8 mouse cellular contexts compared by ENCODE assay signal in the genomic region with DNA sequence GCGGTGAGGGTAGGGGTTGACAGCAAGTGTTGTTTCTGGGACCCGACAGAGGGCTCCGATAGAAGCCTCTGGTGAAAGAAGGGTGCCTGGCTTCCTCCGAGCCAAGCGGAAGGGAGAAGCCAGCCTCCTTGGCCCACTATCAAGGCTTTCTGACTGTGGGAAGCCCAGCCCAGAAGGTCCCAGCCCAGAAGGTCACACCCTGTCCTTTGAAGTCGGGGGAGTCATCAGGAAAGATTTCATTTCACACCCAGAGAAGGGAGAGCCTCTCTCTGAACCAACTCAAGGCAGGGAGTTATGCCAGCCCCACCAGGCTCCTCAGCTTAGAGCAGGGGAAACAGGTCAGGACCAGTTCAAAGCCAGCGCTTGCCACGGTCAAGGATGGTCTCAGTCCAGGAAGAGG.
A peak's percentile ranks its signal among the peaks of the same experiment; 100 is the strongest.
DNase-seq lines count a peak whose midpoint lies in the region; ATAC-seq and TF ChIP-seq lines count a peak whose summit lies in the region.

No protein-coding gene starts in this region.

- no peaks in the 10 kb centered on the region for H3K27me3 ChIP-seq in limb, embryonic 15.5 days
- no peaks in the 10 kb centered on the region for H3K27me3 ChIP-seq in limb, embryonic 10.5 days (ENCODE audit: low read depth, poor library complexity, severe bottlenecking)
- no peaks in the 10 kb centered on the region for H3K27me3 ChIP-seq in kidney, embryonic 16.5 days (ENCODE audit: insufficient read depth, low read length)
- H3K27me3 ChIP-seq in stomach, postnatal 0 days (ENCODE audit: control insufficient read depth, insufficient read depth, low read length) = no peaks in the 10 kb centered on the region
- no peaks in the 10 kb centered on the region for H3K27me3 ChIP-seq in thymus, adult 2 months (ENCODE audit: control insufficient read depth, insufficient read depth, low read length)

- no peaks in the 10 kb centered on the region for H3K36me3 ChIP-seq in limb, embryonic 15.5 days
- H3K36me3 ChIP-seq in limb, embryonic 10.5 days = no peaks in the 10 kb centered on the region
- no peaks in the 10 kb centered on the region for H3K36me3 ChIP-seq in kidney, embryonic 16.5 days (ENCODE audit: insufficient read depth, low read length)
- no peaks in the 10 kb centered on the region for H3K36me3 ChIP-seq in stomach, postnatal 0 days (ENCODE audit: control insufficient read depth, insufficient read depth, low read length)
- no peaks in the 10 kb centered on the region for H3K36me3 ChIP-seq in thymus, adult 2 months (ENCODE audit: control insufficient read depth, insufficient read depth, low read length)

- 61% methylated on average over 8 of the region's 8 CpGs for WGBS in limb, embryonic 15.5 days
- 71% methylated on average over 8 of the region's 8 CpGs for WGBS in limb, embryonic 10.5 days
- 62% methylated on average over 8 of the region's 8 CpGs for WGBS in kidney, embryonic 16.5 days
- WGBS in stomach, postnatal 0 days = 38% methylated on average over 8 of the region's 8 CpGs
- WGBS in thymus, adult 2 months = 83% methylated on average over 8 of the region's 8 CpGs

- TF ChIP-seq EP300 in stomach, postnatal 0 days (optimal IDR thresholded peaks at IDR 0.05) = no peak

- H3K4me2 ChIP-seq in limb, embryonic 15.5 days = no peak overlapping the region
- H3K4me2 ChIP-seq in kidney, embryonic 16.5 days (replicated peaks; ENCODE audit: low read depth, low read length) = no peak overlapping the region
- H3K4me2 ChIP-seq in stomach, postnatal 0 days (replicated peaks; ENCODE audit: low read depth) = no peak overlapping the region; the same call in 1 of the 2 replicates

- TF ChIP-seq POLR2A in thymus, adult 2 months (IDR thresholded peaks at IDR 0.05; ENCODE audit: control insufficient read depth, extremely low read depth, insufficient read depth, low read length, poor library complexity) = no peak

- TF ChIP-seq CTCF in stomach, postnatal 0 days (IDR thresholded peaks at IDR 0.05; ENCODE audit: low read depth) = no peak
- no peak for TF ChIP-seq CTCF in thymus, adult 2 months (IDR thresholded peaks at IDR 0.05; ENCODE audit: borderline replicate concordance, control insufficient read depth, extremely low read depth, insufficient read depth, low read length, poor library complexity)

- H3K4me1 ChIP-seq in limb, embryonic 15.5 days = peaks cover 13% of the 10 kb centered on the region
- H3K4me1 ChIP-seq in limb, embryonic 10.5 days = peaks cover 16% of the 10 kb centered on the region
- H3K4me1 ChIP-seq in kidney, embryonic 16.5 days (ENCODE audit: insufficient read depth, low read length) = no peaks in the 10 kb centered on the region
- 0 out of 2 replicates have a peak, but pooled peaks cover 3% of the 10 kb centered on the region for H3K4me1 ChIP-seq in stomach, postnatal 0 days (replicated peaks; ENCODE audit: control insufficient read depth, insufficient read depth)
- peaks cover 4% of the 10 kb centered on the region; the same call in 1 of the 2 replicates for H3K4me1 ChIP-seq in thymus, adult 2 months (replicated peaks; ENCODE audit: control insufficient read depth, insufficient read depth, low read length)

- peak overlapping the region; percentile 19; the same call in 1 of the 2 replicates for H3K27ac ChIP-seq in limb, embryonic 15.5 days
- no peak overlapping the region for H3K27ac ChIP-seq in limb, embryonic 10.5 days
- no peak overlapping the region for H3K27ac ChIP-seq in kidney, embryonic 16.5 days (ENCODE audit: low read length)
- peak overlapping the region; percentile 89 for H3K27ac ChIP-seq in stomach, postnatal 0 days (replicated peaks)
- H3K27ac ChIP-seq in thymus, adult 2 months (ENCODE audit: control insufficient read depth, insufficient read depth, low read length) = no peak overlapping the region

- no peaks in the 10 kb centered on the region for H3K9me3 ChIP-seq in limb, embryonic 15.5 days
- H3K9me3 ChIP-seq in limb, embryonic 10.5 days (replicated peaks) = no peaks in the 10 kb centered on the region
- peaks cover 4% of the 10 kb centered on the region; the same call in 1 of the 2 replicates for H3K9me3 ChIP-seq in kidney, embryonic 16.5 days (ENCODE audit: low read length)
- H3K9me3 ChIP-seq in stomach, postnatal 0 days (ENCODE audit: control insufficient read depth, low read length) = no peaks in the 10 kb centered on the region

- no peak overlapping the region for H3K4me3 ChIP-seq in limb, embryonic 15.5 days
- H3K4me3 ChIP-seq in limb, embryonic 10.5 days = no peak overlapping the region
- H3K4me3 ChIP-seq in kidney, embryonic 16.5 days (ENCODE audit: low read length) = no peak overlapping the region
- H3K4me3 ChIP-seq in stomach, postnatal 0 days (ENCODE audit: low read depth, low read length) = no peak overlapping the region
- H3K4me3 ChIP-seq in thymus, adult 2 months (ENCODE audit: control insufficient read depth, insufficient read depth, low read length) = no peak overlapping the region

- no peak for DNase-seq in limb, embryonic 10.5 days (ENCODE audit: low spot score)
- peak; percentile 81 for DNase-seq in gastrocnemius, adult 18-20 months (ENCODE audit: low spot score)
- DNase-seq in stomach, postnatal 0 days (ENCODE audit: low spot score) = peak; percentile 52
- no peak for DNase-seq in thymus, adult 2 months
- no peak for DNase-seq in thymus, postnatal 10 days (ENCODE audit: low spot score in 2 of 2)
- DNase-seq in right cerebral cortex, postnatal 25 days = no peak

- no peak overlapping the region for H3K9ac ChIP-seq in limb, embryonic 15.5 days
- no peak overlapping the region for H3K9ac ChIP-seq in kidney, embryonic 16.5 days (replicated peaks; ENCODE audit: low read length)
- H3K9ac ChIP-seq in stomach, postnatal 0 days (ENCODE audit: low read length) = 0 out of 2 replicates have a peak overlapping the region, but pooled peaks have one; percentile 8

- ATAC-seq in limb, embryonic 15.5 days (ENCODE audit: insufficient number of reproducible peaks, low FRiP score, low TSS enrichment, low read depth) = peak; percentile 27
- ATAC-seq in kidney, embryonic 16.5 days (ENCODE audit: low FRiP score, low TSS enrichment) = 0 out of 2 replicates have a peak, but pooled peaks have one; percentile 36
- ATAC-seq in stomach, postnatal 0 days (ENCODE audit: low FRiP score, low TSS enrichment) = peak; percentile 85

Comparison
In these comparisons a context has a peak if more than half of its experiments do, and no peak if none do; other contexts are left out.
1. H3K27ac ChIP-seq: peak in limb, embryonic 15.5 days (single experiment) and stomach, postnatal 0 days (single experiment); none in limb, embryonic 10.5 days (single experiment), kidney, embryonic 16.5 days (single experiment) and thymus, adult 2 months (single experiment).
2. ATAC-seq: peak in every context shown above with its lines; median percentile 85 in stomach, postnatal 0 days; 36 in kidney, embryonic 16.5 days; 27 in limb, embryonic 15.5 days.
3. DNase-seq: peak in gastrocnemius, adult 18-20 months (single experiment) and stomach, postnatal 0 days (single experiment); none in limb, embryonic 10.5 days (single experiment), thymus, adult 2 months (single experiment), thymus, postnatal 10 days (0 of 2) and right cerebral cortex, postnatal 25 days (single experiment).